Comparison of ENCODE assay signal across 10 mouse cellular contexts in genomic region chr3:33838877-33839276, GRCm38 (mm10). TPM values are rescaled to one million over a fixed set of nuclear protein-coding genes. Genes with fewer than 3 reads are reported as not detected.
DNase-seq lines count a peak whose midpoint lies in the region; ATAC-seq and TF ChIP-seq lines count a peak whose summit lies in the region.
"Had no signal": no experiment of that assay in that cellular context is flagged by ENCODE, and none has a peak within 500 bp of the region (broad histone marks: within the 10 kb centered on the region; RNA-seq: fewer than 3 reads in every experiment).

No protein-coding gene starts in this region.

- no peak for ATAC-seq in heart, embryonic 14.5 days (ENCODE audit: insufficient number of reproducible peaks, insufficient read depth, low FRiP score, low read depth)
- ATAC-seq in megakaryocyte, adult 5-6 weeks (ENCODE audit: poor library complexity, severe bottlenecking): no peak
- ATAC-seq in limb, embryonic 14.5 days (ENCODE audit: low FRiP score, low read depth): no peak

- no peaks in the 10 kb centered on the region for H3K27me3 ChIP-seq in heart, embryonic 14.5 days (ENCODE audit: control insufficient read depth, insufficient read depth, low read length)
- H3K27me3 ChIP-seq in heart, adult 2 months (ENCODE audit: control insufficient read depth, insufficient read depth, low read length): no peaks in the 10 kb centered on the region
- H3K27me3 ChIP-seq in megakaryocyte, embryonic 14.5 days (replicated peaks): no peaks in the 10 kb centered on the region
- no peaks in the 10 kb centered on the region for H3K27me3 ChIP-seq in limb, embryonic 14.5 days (ENCODE audit: control insufficient read depth, insufficient read depth, low read length)

- H3K27ac ChIP-seq in heart, embryonic 14.5 days (replicated peaks in 1 of 2; ENCODE audit: control insufficient read depth in 1 of 2, insufficient read depth in 1 of 2, low read depth in 2 of 2, low read length in 2 of 2): no peak overlapping the region
- H3K27ac ChIP-seq in heart, adult 2 months: no peak overlapping the region
- H3K27ac ChIP-seq in limb, embryonic 14.5 days (replicated peaks; ENCODE audit: low read depth, low read length): no peak overlapping the region
- H3K27ac ChIP-seq: forebrain, embryonic 10.5 days had no signal

- peak overlapping the region in 1 of 2 experiments; percentile 2; a peak in 1 of 4 replicates for H3K4me3 ChIP-seq in heart, embryonic 14.5 days (ENCODE audit: control insufficient read depth in 1 of 2, insufficient read depth in 1 of 2, low read depth in 1 of 2, low read length in 2 of 2)
- no peak overlapping the region for H3K4me3 ChIP-seq in heart, adult 2 months
- H3K4me3 ChIP-seq in megakaryocyte, embryonic 14.5 days (replicated peaks): peak overlapping the region; percentile 66
- H3K4me3 ChIP-seq in limb, embryonic 14.5 days (replicated peaks; ENCODE audit: low read length): no peak overlapping the region
- H3K4me3 ChIP-seq: forebrain, embryonic 10.5 days had no signal

- H3K9me3 ChIP-seq in heart, embryonic 14.5 days (ENCODE audit: control insufficient read depth, low read length): no peaks in the 10 kb centered on the region
- H3K9me3 ChIP-seq in megakaryocyte, embryonic 14.5 days: peaks cover 4% of the 10 kb centered on the region; the same call in 1 of the 2 replicates
- H3K9me3 ChIP-seq in limb, embryonic 14.5 days (ENCODE audit: control insufficient read depth, low read length): no peaks in the 10 kb centered on the region
- H3K9me3 ChIP-seq: forebrain, embryonic 10.5 days had no signal

- intact Hi-C loops in heart, adult 2 months (cut with DNase I): no loop called here

- H3K4me2 ChIP-seq in heart, embryonic 14.5 days (ENCODE audit: low read length): peak overlapping the region; percentile 33
- H3K4me2 ChIP-seq in limb, embryonic 14.5 days (replicated peaks; ENCODE audit: low read depth, low read length, severe bottlenecking): 0 out of 2 replicates have a peak overlapping the region, but pooled peaks have one; percentile 0

- no peaks in the 10 kb centered on the region for H3K36me3 ChIP-seq in heart, embryonic 14.5 days (ENCODE audit: control insufficient read depth, insufficient read depth, low read length)
- no peaks in the 10 kb centered on the region for H3K36me3 ChIP-seq in heart, adult 2 months (ENCODE audit: control insufficient read depth, insufficient read depth, low read length)
- no peaks in the 10 kb centered on the region for H3K36me3 ChIP-seq in megakaryocyte, embryonic 14.5 days (replicated peaks; ENCODE audit: low read length)
- no peaks in the 10 kb centered on the region for H3K36me3 ChIP-seq in limb, embryonic 14.5 days (ENCODE audit: control insufficient read depth, insufficient read depth, low read length)
- H3K36me3 ChIP-seq: forebrain, embryonic 10.5 days had no signal

- DNase-seq in heart, adult 2 months: no peak
- no peak for DNase-seq in limb, embryonic 14.5 days (ENCODE audit: low spot score)
- DNase-seq in c-Kit-positive CD71-positive TER-119-positive erythroid progenitor cells, embryonic 14.5 days (ENCODE audit: low spot score): no peak
- no peak for DNase-seq in gastrocnemius, postnatal 25 days
- DNase-seq: right cerebral cortex, postnatal 25 days; thymus, adult 18-20 months had no signal

- H3K4me1 ChIP-seq in heart, embryonic 14.5 days (ENCODE audit: control insufficient read depth in 2 of 2, insufficient read depth in 2 of 2, low read length in 2 of 2): peaks cover 6 to 10% of the 10 kb centered on the region in 2 experiments
- peaks cover under 1% of the 10 kb centered on the region for H3K4me1 ChIP-seq in heart, adult 2 months (ENCODE audit: control insufficient read depth, insufficient read depth, low read length)
- H3K4me1 ChIP-seq in megakaryocyte, embryonic 14.5 days: peaks cover 2% of the 10 kb centered on the region; the same call in 1 of the 2 replicates
- H3K4me1 ChIP-seq in limb, embryonic 14.5 days (ENCODE audit: control insufficient read depth, insufficient read depth, low read length): no peaks in the 10 kb centered on the region

- WGBS in heart, embryonic 14.5 days: 44% methylated on average over 10 of the region's 10 CpGs
- 50% methylated on average over 10 of the region's 10 CpGs for WGBS in heart, adult 2 months
- 46% methylated on average over 10 of the region's 10 CpGs for WGBS in limb, embryonic 14.5 days

- TF ChIP-seq POLR2A in heart, adult 2 months (IDR thresholded peaks at IDR 0.05; ENCODE audit: insufficient read depth, low read depth, low read length): no peak
- no peak for TF ChIP-seq POLR2A in limb, embryonic 14.5 days (IDR thresholded peaks at IDR 0.05; ENCODE audit: borderline replicate concordance, extremely low read depth, insufficient read depth, insufficient read length)

- H3K79me2 ChIP-seq in heart, adult 2 months (replicated peaks; ENCODE audit: control insufficient read depth, insufficient read depth, low read length): no peaks in the 10 kb centered on the region

- no peak for TF ChIP-seq CTCF in heart, adult 2 months (IDR thresholded peaks at IDR 0.05)

- TF ChIP-seq EP300 in heart, adult 2 months (IDR thresholded peaks at IDR 0.05; ENCODE audit: insufficient read depth, low read depth, low read length): no peak

- no peak overlapping the region for H3K9ac ChIP-seq in heart, embryonic 14.5 days (ENCODE audit: low read length)
- no peak overlapping the region for H3K9ac ChIP-seq in heart, adult 2 months (ENCODE audit: low read depth, low read length)
- H3K9ac ChIP-seq in limb, embryonic 14.5 days (ENCODE audit: low read depth, low read length, severe bottlenecking): no peak overlapping the region

RNA-seq across cellular contexts. Expression of gene Ccdc39, which starts 5.2 kb away (rescaled TPM):
- 0.96 and 1.2 TPM in 2 replicates for polyA plus RNA-seq in heart, embryonic 14.5 days (2014; fragmentation: Nextera tagmentation; extraction: Ambion mirVana)
- under 1 TPM; 0.09 to 0.13 TPM for total RNA-seq in heart, adult 2 months (2021)
- 0.47 and 2.5 TPM in 2 replicates for polyA plus RNA-seq in heart, adult 2 months (2012; rRNA removed)
- not detected in 2 replicates for polyA plus RNA-seq in megakaryocyte, embryonic 14.5 days (2012; ENCODE audit: insufficient read depth, low replicate concordance)
- not detected in 2 replicates for total RNA-seq in megakaryocyte, adult 5-6 weeks (2015)
- total RNA-seq in megakaryocyte, adult 5-6 weeks (2017): not detected in 2 replicates
- polyA plus RNA-seq in limb, embryonic 14.5 days (2012; rRNA removed): 10.3 and 10.7 TPM in 2 replicates
- polyA plus RNA-seq in limb, embryonic 14.5 days (2014; fragmentation: Nextera tagmentation; extraction: Ambion mirVana): 3.2 and 4.1 TPM in 2 replicates
- not detected for total RNA-seq in gastrocnemius, postnatal 25 days (2021)

RNA-seq across cellular contexts. Expression of gene Ttc14, which starts 39.2 kb away (rescaled TPM):
- 48.9 and 52.2 TPM in 2 replicates for polyA plus RNA-seq in heart, embryonic 14.5 days (2014; fragmentation: Nextera tagmentation; extraction: Ambion mirVana)
- total RNA-seq in heart, adult 2 months (2021): 10 to 100 TPM; 14.1 to 18.9 TPM
- polyA plus RNA-seq in heart, adult 2 months (2012; rRNA removed): 7.4 and 15.2 TPM in 2 replicates
- polyA plus RNA-seq in megakaryocyte, embryonic 14.5 days (2012; ENCODE audit: insufficient read depth, low replicate concordance): 9.3 and 25.6 TPM in 2 replicates
- 27.2 and 27.6 TPM in 2 replicates for total RNA-seq in megakaryocyte, adult 5-6 weeks (2015)
- 50.4 and 59.9 TPM in 2 replicates for total RNA-seq in megakaryocyte, adult 5-6 weeks (2017)
- polyA plus RNA-seq in limb, embryonic 14.5 days (2012; rRNA removed): 35.2 and 43.6 TPM in 2 replicates
- 71.4 and 75.9 TPM in 2 replicates for polyA plus RNA-seq in limb, embryonic 14.5 days (2014; fragmentation: Nextera tagmentation; extraction: Ambion mirVana)
- total RNA-seq in gastrocnemius, postnatal 25 days (2021): 10 to 100 TPM; 10.3 to 11.7 TPM
